Mouse (Mus musculus): ENCODE measurements around the gene Fgf12. TPM values are rescaled to one million over a fixed set of nuclear protein-coding genes. Genes with fewer than 3 reads are reported as not detected.
A peak's percentile ranks its signal among the peaks of the same experiment; 100 is the strongest.

Fgf12 gene
- polyA plus RNA-seq, 1 experiment from 2014 or later, result 0.07 TPM

- Histone ChIP-seq H3K27ac (replicated peaks) (no peak overlapping the region), H3K9ac (no peak overlapping the region), H3K27me3 (no peaks in the 10 kb centered on the region), H3K9me3 (replicated peaks) (no peaks in the 10 kb centered on the region), H3K4me2 (no peak overlapping the region), H3K4me3 (replicated peaks) (no peak overlapping the region), H3K36me3 (replicated peaks) (no peaks in the 10 kb centered on the region), H3K4me1 (replicated peaks) (no peaks in the 10 kb centered on the region)
- no peak for ATAC-seq (ENCODE audit: insufficient read depth)
- 48% methylated on average over 3 of the region's 3 CpGs for WGBS (ENCODE audit: insufficient replicate concordance)
Observed at GRCm38 (mm10) chr16:28140972-28141371, 611.9 kb downstream of the Fgf12 start.

- H3K4me2 ChIP-seq, result no peak overlapping the region
- H3K27me3 ChIP-seq, result no peaks in the 10 kb centered on the region
- no peaks in the 10 kb centered on the region for H3K36me3 ChIP-seq (replicated peaks)
- 60% methylated on average over 2 of the region's 2 CpGs for WGBS (ENCODE audit: insufficient replicate concordance)
- no peak overlapping the region for H3K27ac ChIP-seq (replicated peaks)
- no peak overlapping the region for H3K9ac ChIP-seq
- H3K4me3 ChIP-seq (replicated peaks), result no peak overlapping the region
- H3K9me3 ChIP-seq (replicated peaks), result no peaks in the 10 kb centered on the region
- H3K4me1 ChIP-seq (replicated peaks), result no peaks in the 10 kb centered on the region
- no peak for ATAC-seq (ENCODE audit: insufficient read depth)
Observed at GRCm38 (mm10) chr16:28127006-28127405, 625.9 kb downstream of the Fgf12 start.

MicroRNAs within 50 kb of the gene (microRNA counts, 519-probe panel; counts per million panel counts)
- microRNA mmu-miR-690, result 2,845 counts per million, percentile 56 among the panel's probes with 10 or more counts

Small RNA genes within 50 kb of the gene (microRNA-seq; reads per million reads assigned to microRNA genes)
- not detected for gene Mir690

Other genes starting within 250 kb of the Fgf12 start
- gene Mb21d2, start 176.6 kb upstream of the Fgf12 start, polyA plus RNA-seq (2015; fragmentation: Nextera tagmentation; extraction: Ambion mirVana), result 1.3 and 1.5 TPM in 2 replicates

Data from liver, embryonic 15.5 days (tissue).